Mouse (Mus musculus): ENCODE measurements around the gene Trpm3.

Trpm3 gene

DNA sequence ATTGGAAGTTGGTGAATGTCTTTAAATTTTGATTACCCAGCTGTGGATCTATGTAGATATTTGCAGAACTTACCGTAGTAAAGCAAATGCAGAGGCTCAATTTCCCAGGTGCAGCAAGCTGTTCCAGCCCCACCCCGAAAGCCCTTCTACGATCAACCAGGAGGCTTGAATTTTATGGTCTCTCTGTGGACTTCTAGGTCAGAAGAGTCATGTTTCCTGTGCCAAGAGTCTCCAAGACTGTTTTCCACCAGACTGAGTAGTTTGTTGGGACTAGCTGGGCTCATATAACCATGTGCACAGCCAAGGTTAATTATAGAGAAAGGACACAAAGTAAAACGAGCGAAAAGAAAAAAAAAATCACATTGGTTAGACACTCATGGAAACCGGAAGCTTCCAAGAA is 364.6 kb downstream of the Trpm3 start:
- no peak for DNase-seq

DNA sequence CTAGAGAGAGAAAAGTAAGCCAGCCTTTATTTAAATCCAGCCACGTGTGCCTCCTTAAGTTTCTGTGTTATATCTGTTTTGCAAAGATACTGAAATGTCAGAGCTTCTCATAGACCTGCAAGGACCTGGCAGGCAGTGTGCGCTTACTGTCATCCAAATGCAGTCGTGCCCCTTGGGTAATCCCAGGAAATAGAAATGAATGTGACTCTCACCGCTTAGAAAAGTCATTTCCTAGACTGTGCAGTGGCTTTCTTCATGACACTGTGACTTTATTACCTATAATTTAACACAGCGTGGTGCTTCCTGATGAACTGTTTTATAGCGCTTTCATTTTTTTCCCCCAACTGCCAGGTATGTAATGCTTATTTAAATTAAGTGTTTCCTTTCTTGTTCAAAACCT is 379.7 kb downstream of the Trpm3 start:
- DNase-seq = no peak

DNA sequence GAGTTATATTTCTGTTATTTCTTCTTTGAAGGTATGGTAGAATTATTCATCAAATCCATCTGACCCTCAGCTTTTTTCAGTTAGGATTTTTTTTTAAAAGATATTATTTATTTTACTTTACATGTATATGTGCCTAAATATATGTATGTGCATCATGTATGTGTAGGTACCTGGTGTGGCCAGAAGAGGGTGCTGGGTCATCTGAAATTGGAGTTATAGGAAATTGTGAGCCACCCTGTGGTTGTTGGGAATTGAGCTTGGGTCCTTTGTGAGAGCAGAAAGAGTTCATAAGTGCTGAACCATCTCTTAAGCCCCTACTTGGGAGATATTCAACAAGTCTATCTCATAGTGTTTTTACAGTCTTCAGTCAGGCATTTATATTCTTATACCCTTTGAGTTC is 389.1 kb downstream of the Trpm3 start:
- no peak for DNase-seq

DNA sequence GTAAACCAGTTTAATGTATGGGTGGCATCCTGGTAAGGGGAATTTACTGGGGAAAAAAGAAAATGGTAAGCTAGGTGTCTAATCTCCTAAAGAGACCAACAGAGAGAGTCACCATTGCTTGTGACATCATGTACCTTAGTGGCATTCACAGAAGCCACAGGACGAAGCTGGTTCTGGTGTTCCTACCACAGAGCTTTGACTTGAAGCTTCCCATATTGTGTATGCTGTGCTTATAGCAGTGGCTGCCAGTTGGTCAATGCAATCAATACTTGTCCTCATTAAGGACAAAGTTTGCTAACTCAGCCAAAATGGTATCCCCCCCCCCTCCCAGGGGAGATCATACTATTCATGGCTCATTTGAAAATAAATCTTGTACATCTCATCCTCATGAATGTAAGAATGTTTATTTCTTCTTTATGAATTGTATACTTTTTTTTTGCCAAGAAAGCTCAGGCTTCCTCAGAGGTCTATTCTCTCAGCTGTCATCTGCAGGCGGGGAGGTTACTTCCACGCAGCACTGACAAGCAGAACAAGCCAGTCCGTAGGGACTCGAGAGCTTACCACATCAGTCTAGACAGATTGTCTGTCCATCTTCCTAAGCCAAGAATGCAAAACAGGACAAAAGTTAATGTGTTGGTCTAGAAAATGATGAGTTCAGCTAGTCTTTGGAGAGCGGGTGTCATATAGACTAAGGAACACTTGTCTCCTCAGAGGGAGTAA is 404.3 kb downstream of the Trpm3 start:
- no peak for DNase-seq

DNA sequence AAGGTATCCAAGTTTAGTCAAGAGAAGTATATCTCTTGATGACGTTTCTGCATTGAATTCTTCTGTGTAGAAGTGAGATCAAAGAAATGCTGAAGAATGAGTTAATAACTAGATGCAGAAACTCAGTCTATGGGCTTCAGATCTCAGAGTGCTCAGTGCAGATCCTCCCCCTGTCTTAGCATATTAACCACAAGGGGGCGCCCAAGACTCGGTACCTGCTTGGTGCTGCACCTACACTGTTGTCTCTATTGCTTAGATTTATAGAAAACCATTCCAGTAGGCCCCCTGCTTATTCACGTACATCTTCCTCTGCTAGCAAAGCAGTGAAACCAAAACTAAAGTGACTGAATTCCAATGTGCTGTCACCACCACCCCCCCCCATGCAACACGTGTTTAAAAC is 413.3 kb downstream of the Trpm3 start:
- peak; percentile 31 for DNase-seq

DNA sequence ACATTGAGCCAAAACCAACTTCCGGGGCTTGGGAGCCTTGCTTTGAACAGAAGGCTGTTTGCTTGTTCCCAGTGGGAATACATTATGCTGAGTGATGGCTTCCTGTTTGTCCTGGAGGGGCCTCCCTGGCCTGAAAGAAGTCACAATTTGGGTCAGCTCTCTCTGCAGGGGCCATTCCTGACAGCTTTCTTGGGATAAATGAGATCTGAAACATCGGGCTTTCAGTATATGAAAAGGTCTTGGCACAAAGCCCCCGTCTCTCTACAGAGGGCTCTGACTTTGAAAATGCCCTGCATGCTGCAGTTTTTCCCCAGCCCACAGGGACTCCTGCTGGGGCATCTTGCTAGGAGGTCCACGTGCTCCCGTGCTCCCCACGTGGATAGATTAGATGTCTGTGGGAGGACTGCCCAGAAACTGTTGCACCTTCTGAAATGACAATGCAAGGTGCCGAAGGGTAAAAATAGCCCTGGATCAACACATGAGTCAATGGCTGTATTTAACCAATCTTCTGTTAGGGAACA is 415.6 kb downstream of the Trpm3 start:
- no peak for DNase-seq

DNA sequence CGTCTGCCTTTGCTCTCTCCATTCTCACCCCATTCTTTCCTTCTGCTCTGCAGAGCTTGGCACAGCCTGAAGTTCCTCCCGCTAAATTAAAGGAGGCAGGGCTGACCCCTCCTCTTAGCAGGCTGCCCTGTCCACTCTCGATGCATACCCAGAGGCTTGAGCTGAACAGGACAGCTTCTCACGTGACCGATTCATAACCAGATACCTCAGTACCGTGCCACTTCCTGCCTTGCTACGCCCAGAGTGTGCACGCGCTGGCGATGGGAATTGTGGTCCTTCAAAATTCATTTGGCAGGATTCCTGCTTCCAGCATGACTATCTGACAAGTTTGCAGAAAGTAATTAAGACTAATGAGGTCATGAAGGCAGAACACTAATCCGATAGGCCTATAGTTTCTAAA is 433.6 kb downstream of the Trpm3 start:
- DNase-seq = no peak

DNA sequence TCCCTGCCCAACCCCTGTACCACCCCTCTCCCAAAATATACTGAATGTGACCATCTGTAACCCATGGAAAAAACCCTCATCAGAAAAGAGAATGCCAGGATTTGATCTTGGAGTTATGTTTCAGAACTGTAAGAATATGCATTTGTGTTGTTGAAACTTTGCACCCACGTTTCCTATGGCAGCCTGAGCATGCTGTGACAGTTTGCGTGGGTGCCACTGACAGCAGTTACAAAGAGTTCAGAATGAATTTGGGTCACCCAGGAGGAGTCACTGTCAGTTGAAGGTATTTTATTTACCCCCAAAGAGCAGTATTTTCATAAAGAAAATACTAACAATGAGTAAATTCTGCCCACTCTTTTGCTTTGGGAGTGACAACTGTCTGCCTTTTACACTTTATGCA is 434.0 kb downstream of the Trpm3 start:
- no peak for DNase-seq

DNA sequence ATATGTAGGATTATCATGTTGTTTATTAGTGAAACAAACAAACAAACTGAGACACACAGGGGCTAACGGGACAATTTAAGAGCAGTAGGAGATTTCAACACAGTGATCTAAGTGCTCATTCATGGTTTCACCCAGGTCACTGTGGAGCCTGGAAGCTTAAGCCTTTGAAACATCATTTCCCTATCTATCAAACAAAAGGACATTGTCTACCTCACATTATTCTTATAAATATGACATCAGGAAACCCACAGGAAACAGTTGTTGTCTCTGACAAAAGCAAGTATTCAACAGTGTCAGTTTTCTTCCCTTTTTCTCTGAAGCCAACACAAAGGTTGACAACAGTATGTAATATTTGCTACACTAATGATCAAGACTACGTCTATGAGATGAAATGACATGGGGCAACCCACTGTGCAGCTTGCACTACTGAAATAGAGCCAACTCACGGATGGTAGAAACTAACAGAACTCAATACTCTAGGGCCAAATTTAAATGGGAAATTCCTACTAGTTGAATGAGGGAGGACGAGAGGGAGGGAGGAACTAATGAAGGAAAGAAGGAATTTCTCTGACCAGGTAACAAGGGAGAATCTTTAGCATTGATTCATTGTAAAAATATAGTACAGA is 443.4 kb downstream of the Trpm3 start:
- DNase-seq = no peak

DNA sequence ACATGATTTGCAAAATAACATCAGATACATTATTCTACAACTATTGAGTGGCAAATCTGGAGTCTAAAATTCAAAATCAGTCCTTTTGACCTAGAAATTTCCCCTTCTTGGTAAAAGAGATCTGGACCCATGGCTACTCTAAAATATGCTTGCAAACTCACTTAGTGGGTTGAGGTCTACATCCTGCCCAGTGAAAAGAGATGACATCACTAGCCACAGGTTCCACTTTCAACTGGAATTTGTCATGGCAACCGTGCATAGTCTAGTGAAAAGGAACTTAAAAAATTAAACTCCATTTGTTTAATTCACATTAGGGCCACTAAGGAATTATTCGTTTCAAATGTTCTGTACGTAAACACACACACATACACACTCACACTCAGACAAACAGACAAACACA is 455.6 kb downstream of the Trpm3 start:
- DNase-seq = no peak

DNA sequence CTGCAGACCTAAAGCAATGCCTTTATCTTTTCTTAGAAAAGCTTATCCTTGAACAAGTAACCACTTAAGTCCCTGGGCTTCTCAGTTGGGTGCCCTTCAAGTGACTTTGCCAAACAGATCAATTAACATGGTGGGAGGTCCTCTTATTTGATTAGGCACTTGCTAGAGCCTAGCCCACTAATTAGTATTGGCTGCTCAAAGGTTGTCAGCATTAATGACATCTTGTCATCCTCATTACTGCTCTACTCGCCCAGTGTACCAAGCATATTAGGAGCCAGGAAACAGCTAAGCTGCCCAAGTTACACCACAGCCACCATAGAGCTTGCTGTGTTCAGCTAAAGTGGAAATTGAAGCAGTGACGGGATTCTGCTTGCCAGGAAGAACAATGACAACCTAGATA is 456.4 kb downstream of the Trpm3 start:
- DNase-seq = no peak

DNA sequence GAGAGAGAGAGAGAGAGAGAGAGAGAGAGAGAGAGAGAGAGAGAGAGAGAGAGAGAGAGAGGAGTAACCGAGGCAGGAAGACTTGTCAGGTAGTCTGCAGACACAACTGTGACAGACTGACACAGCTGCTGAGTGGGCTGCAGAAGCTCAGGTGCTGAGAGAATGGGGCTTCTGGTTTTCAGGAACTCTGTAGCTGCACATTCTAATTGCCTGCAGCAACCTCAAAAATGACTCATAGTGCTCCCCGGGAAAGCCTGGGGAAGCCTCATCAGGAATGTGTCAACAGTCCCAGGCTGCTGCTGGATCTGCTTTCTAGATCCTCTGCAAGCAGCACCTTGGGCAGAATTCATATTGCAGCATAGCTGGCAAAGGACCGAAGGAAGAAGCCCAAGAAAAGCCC is 457.9 kb downstream of the Trpm3 start:
- no peak for DNase-seq

DNA sequence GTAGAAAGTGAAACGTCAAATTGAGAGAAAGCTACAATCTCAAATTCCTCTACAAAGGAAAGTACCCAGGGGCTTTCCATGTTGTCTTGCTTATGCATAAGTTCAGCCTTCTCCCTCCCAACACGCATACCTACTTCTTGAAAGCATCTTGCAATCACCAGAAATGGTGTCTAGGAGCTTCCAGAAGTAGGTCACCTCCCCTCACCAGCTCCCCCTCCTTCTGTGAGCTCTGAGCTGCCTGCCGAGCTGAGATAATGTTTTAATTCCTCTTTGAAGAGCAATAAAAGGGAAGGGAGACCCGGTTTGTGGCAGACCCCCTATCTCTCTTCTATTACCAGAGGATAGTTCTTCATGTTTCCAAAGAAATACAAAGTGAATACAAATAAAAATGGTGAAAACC is 465.5 kb downstream of the Trpm3 start:
- no peak for DNase-seq

DNA sequence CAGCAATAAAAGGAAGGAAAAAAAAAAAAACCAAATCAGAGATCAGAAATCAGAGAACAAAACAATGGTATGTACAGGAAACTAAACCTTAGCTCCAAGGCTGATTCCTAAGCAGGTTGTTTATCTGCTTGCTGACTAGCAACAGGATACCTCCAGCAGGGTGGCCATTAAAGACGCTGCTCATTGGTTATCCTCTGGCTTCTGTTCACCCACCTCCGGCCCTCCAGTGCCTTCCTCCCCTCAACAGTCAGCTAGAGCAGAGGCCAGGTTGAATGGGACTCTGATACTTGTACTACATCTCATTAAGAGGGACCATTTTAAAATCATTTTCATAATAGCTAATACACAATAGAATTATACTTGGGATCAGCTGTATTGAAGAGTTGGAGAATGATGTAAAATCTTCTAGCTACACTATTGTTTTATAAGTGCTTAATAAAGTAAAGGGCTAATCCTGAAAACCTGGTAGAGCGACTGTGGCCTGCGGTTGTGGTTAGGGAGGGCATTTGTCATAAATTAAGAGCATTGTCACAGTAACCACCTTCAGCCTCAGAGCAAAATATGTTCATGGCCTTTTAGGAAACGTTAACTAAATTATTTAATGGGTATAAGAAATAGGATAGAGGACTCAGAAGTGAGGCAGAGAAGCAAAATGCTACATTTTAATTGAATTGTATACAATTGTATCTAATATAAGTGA is 469.3 kb downstream of the Trpm3 start:
- no peak for DNase-seq

DNA sequence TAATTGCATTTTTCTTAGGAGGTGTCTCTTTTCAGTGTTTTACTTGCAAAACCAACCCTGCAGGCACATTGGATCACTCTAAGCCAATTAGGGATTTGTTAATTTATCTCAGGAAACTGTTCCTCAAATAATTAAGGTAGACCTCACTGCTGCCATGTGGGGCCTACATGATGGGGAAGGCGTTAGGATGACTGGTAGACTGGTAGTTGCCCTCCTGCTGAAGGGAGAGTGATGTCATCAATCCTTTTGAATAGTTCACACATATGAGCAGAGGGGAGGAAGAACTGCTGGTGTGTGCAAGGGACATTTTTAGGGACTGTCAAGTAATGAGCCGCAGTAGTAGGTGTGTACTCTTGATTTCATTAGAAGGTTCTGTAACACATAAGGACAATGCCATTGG is 472.8 kb downstream of the Trpm3 start:
- no peak for DNase-seq

DNA sequence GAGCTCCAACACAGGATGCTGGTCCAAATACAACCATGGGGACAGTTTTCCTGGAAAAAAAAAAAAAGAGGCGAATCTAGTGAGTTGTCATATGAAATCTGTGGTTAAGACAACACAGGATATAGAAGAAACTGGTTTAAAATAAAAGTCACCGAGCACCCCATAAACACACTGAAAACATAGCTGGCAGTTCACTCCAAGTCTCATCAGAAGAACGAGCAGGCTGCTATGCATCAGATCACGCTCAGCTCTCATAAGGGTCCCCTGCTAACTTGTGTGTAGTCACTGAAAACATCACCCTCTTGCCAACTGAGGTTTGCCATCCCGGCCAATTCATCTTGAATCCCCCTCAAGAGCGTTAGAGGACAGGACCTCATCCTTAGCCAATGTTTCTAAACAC is 476.5 kb downstream of the Trpm3 start:
- DNase-seq = no peak

DNA sequence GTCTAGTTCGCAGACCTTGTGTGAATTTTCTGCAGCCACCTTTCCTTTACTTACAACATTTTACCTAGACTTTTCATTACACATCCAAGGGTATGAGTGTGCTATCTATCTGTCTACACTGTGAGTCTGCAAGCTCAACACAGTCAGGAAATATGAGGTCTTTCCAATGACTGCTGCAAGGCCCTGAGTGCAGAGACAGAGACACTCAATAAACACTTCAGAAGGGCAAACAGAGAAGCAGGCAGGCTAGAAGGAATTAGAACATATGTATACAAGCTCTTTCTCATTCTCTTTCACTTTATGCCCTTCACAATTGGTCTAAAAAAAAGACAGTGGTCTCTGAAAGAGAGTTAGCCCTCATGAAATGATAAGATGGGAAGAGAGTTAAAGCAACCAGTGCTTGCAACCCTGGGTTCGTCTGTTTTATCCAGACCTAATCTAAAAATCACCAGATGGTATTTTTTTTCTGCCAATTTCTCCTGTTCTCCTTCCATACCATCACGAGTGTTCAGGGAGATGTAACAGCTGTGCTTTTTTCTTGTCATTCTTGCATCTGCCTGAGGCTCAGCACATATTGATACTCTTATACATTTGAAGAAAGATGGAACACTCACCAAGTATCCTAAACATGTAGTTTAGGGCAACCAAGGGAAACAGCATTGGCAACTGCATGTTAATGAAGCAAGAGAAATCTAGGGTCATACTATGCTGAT is 486.1 kb downstream of the Trpm3 start:
- DNase-seq = no peak

DNA sequence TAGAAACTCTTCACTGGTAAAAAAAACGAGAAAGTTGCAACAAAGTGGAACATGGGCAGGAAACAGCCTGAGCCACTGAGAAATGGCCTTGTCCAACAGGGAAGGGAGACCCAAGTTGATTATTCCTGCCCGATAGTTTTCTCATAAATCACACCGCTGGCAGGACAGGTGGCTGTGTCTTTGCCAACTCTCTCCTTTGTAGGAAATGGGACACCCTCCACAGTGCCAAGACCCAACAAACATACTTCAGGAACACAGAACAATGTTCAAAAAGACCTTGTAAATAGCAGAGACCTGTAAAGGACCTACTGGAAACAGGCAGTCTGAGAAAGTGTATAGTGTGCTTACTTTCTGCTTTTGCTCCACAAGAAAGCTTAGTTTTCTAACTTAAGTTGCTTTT is 490.0 kb downstream of the Trpm3 start:
- no peak for DNase-seq

DNA sequence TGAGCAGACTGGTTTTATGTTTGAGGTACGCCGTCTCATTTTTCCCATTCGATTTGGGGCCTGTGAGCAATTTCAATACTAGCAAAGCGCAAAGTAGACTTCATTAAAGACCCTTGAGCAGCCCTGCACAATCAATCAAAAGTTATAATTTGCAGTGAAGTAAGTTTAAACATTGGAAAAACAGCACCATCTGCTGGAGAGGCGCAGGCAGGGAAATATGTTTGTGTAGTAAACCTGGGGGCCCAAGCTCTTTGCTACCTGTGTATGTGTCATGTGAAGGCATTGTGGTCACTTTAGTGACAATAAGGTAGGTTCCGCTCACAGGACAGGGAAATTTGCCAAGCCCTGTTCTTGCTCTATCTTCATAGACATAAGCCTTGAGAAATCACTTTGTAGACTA is 492.5 kb downstream of the Trpm3 start:
- no peak for DNase-seq

DNA sequence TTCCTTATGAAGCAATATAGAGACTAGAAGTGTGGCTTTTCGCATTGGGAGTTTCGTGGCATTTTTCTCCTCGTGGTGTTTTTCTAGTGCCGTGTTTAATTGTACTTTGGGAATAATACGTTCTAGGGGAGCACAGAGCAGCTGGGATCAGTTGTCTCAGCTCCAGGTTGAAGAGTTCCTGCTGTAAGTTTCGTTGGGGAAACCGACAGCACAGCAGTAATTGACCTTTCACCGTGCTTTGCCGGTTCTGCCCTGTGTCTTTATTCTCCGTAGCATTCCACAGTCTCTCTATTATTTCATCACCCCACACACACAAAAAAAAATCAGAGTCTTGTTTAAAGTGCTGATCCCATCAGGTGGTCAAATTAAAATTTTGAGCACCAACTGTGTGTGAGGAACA is 496.8 kb downstream of the Trpm3 start:
- no peak for DNase-seq

DNA sequence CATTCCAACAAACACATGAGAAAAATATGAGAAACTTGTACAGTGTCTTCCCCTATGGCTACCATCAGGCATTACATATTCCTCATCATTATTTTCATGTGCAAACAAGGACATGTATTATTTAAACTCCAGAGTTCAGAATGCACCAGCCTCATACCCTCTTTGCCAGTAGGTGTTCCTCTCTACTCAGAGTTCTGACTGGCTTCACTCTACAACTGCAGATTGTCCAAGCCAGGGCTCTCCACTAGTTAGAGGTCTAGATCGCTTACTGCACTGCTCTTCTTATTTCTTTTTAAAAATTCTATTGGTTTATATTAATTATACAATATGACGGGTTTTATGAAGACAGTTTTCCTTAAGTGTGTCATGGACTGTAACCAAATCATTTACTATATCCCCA is 498.9 kb downstream of the Trpm3 start:
- DNase-seq = no peak

DNA sequence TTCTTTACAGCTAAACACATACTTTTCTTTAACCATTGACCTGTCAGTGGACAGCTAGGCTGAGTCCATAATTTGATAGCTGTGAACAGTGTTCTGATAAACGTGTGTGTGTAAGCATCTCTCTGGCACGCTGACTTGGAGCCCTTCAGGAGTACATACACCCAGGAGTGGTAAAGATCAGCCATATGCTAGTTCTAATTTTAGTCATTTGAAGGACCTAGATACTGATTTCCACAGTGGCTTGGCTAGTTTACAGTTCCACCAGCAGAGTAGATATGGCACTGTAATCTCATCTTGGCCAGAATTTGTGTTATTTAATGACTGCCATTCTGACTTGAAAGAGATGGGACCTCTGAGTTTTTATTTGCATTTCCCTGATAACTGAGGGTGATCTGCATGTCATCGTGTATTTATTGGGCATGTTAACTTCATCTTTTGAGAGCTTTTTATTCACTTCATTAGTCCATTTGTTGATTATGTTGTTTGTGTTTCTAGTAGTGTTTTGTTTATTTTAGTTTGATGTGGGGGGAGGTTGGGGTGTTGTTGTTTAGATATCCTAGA is 499.6 kb downstream of the Trpm3 start:
- no peak for DNase-seq

DNA sequence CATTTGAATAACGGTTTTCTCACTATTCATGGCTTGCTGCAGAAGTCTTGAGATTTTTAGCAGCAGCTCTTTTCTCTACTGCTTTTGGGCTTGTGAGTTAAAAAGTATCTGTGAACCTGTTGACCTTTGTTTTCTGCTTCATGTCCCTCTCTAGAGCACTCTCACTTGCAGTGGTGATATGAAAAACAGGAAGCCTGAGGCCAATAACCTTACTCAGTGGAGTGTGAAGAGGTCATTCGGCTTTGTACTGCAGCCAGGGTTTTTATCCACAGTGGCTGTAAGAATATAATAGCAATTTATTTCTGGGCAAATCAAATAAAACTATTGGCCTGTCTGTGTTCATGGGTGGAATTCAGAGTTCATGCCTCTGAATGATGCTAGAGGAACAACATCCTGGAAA is 503.3 kb downstream of the Trpm3 start:
- DNase-seq = no peak
